Mouse (Mus musculus) small intestine, adult 2 months (tissue): ENCODE results near the gene Rflna. TPM values are rescaled to one million over a fixed set of nuclear protein-coding genes. Genes with fewer than 3 reads are reported as not detected.

Experiments
- H3K27ac ChIP-seq: fragments of 200-500 bp; 2 replicates; pipeline ENCODE4 v1.5.1; 2012; ENCODE audit warnings: low read depth, low read length, control low read depth, inconsistent platforms; ENCODE audit not compliant: insufficient read depth
- H3K27me3 ChIP-seq: fragments of 200-500 bp; 2 replicates; pipeline ENCODE4 v1.6.1; 2012; ENCODE audit warnings: mild to moderate bottlenecking, moderate library complexity, low read length, inconsistent platforms; ENCODE audit not compliant: control insufficient read depth, insufficient read depth
- H3K36me3 ChIP-seq: fragments of 200-500 bp; 2 replicates; pipeline ENCODE4 v1.6.1; 2012; ENCODE audit warnings: mild to moderate bottlenecking, low read length, control low read depth, inconsistent platforms; ENCODE audit not compliant: control insufficient read depth, insufficient read depth
- H3K4me1 ChIP-seq: fragments of 200-500 bp; 2 replicates; pipeline ENCODE4 v1.6.1; 2012; ENCODE audit warnings: low read length, inconsistent platforms, mixed read lengths; ENCODE audit not compliant: control insufficient read depth, insufficient read depth, insufficient read length
- H3K4me3 ChIP-seq: fragments of 200-500 bp; 2 replicates; pipeline ENCODE4 v1.5.1; 2012; ENCODE audit warnings: low read depth, mild to moderate bottlenecking, control low read depth, inconsistent platforms, low read length, moderate library complexity
- CTCF ChIP-seq: fragments of 200-500 bp; IDR thresholded peaks from 2 replicates; pipeline ENCODE4 v1.5.1; 2012; ENCODE audit warnings: low read depth, mild to moderate bottlenecking, control low read depth, inconsistent platforms, low read length, moderate library complexity, mixed read lengths; ENCODE audit not compliant: insufficient replicate concordance, insufficient read length; ENCODE audit errors: extremely low read depth
- POLR2A ChIP-seq: fragments of 200-500 bp; IDR thresholded peaks from 2 replicates; pipeline ENCODE4 v1.6.1; 2012; ENCODE audit warnings: low read depth, mild to moderate bottlenecking, control low read depth, inconsistent platforms, low read length, moderate library complexity
- WGBS: fragments of 180-500 bp; shearing (Covaris S2); methylation state at CpG from one replicate; pipeline ENCODE4 v1.1.7; 2018; 5-methylcytosine and 5-hydroxymethylcytosine counted together
- polyA plus RNA-seq: library from polyadenylated mRNA; depleted of rRNA; stranded (reverse); fragments of >200 nt; gene quantifications from 2 replicates; pipeline ENCODE4 v1.2.3, GENCODE M21; 2012

Gene Rflna
- polyA plus RNA-seq, 1 experiment: 4.0 TPM

GRCm38 (mm10) chr5:124992323-124992722 lies 10.7 kb upstream of the Rflna start:
- 71% methylated on average over 8 of the region's 8 CpGs for WGBS
- Histone ChIP-seq H3K27ac (no peak overlapping the region), H3K4me3 (no peak overlapping the region)

GRCm38 (mm10) chr5:124992891-124993290 lies 10.1 kb upstream of the Rflna start:
- no peaks in the 10 kb centered on the region for H3K36me3 ChIP-seq
- no peaks in the 10 kb centered on the region for H3K27me3 ChIP-seq
- WGBS: 25% methylated on average over 11 of the region's 11 CpGs
- TF ChIP-seq POLR2A: no peak
- TF ChIP-seq CTCF: no peak
- no peak overlapping the region for H3K4me3 ChIP-seq
- H3K4me1 ChIP-seq: no peaks in the 10 kb centered on the region
- no peak overlapping the region for H3K27ac ChIP-seq

More at GRCm38 (mm10) chr5:124992323-124992722, 10.7 kb upstream of the Rflna start:
- Histone ChIP-seq H3K27me3 (no peaks in the 10 kb centered on the region), H3K36me3 (no peaks in the 10 kb centered on the region), H3K4me1 (no peaks in the 10 kb centered on the region)
- no peak for TF ChIP-seq POLR2A
- TF ChIP-seq CTCF: no peak

GRCm38 (mm10) chr5:124996816-124997215 lies 6.2 kb upstream of the Rflna start:
- Histone ChIP-seq H3K27me3 (no peaks in the 10 kb centered on the region), H3K4me1 (no peaks in the 10 kb centered on the region), H3K36me3 (no peaks in the 10 kb centered on the region), H3K4me3 (no peak overlapping the region), H3K27ac (no peak overlapping the region)
- no peak for TF ChIP-seq CTCF
- no peak for TF ChIP-seq POLR2A
- WGBS: 45% methylated on average over 6 of the region's 6 CpGs

GRCm38 (mm10) chr5:124997913-124998312 lies 5.1 kb upstream of the Rflna start:
- TF ChIP-seq CTCF (no peak), POLR2A (no peak)
- Histone ChIP-seq H3K27me3 (peaks cover 3% of the 10 kb centered on the region; the same call in 1 of the 2 replicates), H3K4me1 (no peaks in the 10 kb centered on the region), H3K4me3 (no peak overlapping the region), H3K36me3 (no peaks in the 10 kb centered on the region), H3K27ac (no peak overlapping the region)
- 88% methylated on average over 4 of the region's 4 CpGs for WGBS

DNA sequence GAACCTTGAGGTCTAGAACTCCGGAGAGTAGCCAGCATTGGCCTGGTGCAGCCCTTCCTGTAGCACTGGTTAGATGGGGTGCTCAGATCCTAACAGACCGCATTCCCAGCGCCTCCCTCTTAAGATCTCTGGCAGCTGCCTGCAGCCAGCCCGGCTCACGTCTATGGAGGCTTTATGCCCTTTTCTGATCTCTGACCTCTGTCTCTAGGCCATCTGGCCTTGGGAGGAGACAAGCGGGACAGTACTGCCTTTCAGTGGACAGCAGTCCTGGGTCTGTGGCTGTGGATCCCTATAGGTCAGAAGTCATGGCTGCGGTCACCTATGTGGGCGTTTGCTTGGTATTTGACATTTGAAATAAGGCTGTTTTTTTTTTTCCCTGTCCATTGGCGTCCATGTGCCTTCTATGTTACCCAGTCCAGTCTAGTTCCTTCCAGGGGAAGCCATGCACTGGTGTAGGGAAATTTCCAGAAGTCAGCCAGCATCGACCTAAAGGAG lies 2.2 kb upstream of the Rflna start:
- no peaks in the 10 kb centered on the region for H3K36me3 ChIP-seq

GRCm38 (mm10) chr5:125003873-125004255 lies 843 bp downstream of the Rflna start:
- no peak overlapping the region for H3K27ac ChIP-seq
- H3K36me3 ChIP-seq: no peaks in the 10 kb centered on the region
- TF ChIP-seq POLR2A (no peak), CTCF (no peak)
- 10% methylated on average over 15 of the region's 15 CpGs for WGBS
- H3K4me3 ChIP-seq: peak overlapping the region; percentile 31; the same call in 1 of the 2 replicates
- peaks cover 3% of the 10 kb centered on the region for H3K4me1 ChIP-seq
- H3K27me3 ChIP-seq: peaks cover 19% of the 10 kb centered on the region

More for the DNA sequence above, 2.2 kb upstream of the Rflna start:
- H3K4me1 ChIP-seq: peaks cover 3% of the 10 kb centered on the region
- H3K27me3 ChIP-seq: peaks cover 19% of the 10 kb centered on the region
- WGBS: 79% methylated on average over 10 of the region's 10 CpGs
- TF ChIP-seq CTCF: no peak
- TF ChIP-seq POLR2A: no peak
- H3K27ac ChIP-seq: no peak overlapping the region
- no peak overlapping the region for H3K4me3 ChIP-seq

DNA sequence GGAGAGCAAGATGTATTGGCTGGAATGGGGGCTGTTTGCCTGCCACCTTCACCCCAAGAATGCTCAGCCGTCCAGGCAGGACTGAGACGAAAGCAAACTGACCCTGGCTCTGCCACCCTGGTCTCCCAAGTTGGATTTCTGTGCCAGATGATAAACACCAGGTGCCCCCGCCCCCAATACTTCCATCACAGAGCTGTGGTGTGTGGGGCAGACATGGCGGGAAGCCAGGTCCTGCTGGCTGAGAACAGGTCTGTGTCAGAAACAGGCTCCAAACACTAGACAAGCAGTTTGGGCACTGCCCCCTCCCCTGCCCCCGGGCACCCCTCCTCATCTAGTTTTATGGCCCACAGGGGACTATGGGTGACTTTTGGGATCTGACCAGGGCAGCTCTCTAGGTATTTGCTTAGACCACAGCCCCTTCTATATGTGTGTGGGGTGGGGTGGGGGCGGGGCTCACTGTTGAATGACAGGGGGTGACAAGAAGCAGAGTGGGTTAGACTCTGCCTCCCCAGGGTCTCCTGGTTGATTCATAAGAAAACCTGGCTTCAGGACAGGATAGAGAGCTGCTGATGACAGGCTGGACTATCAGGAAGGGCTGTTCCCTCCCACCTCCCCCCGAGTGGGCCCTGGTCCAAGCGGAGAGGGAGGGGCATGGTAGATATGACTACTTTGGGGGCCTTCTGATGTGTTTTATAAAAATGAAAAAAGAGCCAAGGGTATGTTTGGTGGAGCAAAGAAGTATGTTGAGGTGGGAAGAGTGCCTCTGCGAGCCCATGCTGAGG lies 3.0 kb downstream of the Rflna start:
- H3K27ac ChIP-seq: no peak overlapping the region
- no peak overlapping the region for H3K4me3 ChIP-seq
- peaks cover 3% of the 10 kb centered on the region for H3K4me1 ChIP-seq
- WGBS: 36% methylated on average over 9 of the region's 9 CpGs
- H3K27me3 ChIP-seq: peaks cover 19% of the 10 kb centered on the region
- TF ChIP-seq POLR2A: no peak
- no peak for TF ChIP-seq CTCF
- no peaks in the 10 kb centered on the region for H3K36me3 ChIP-seq
